Mouse (Mus musculus) stomach, embryonic 16.5 days (tissue): Measurements from ENCODE around the gene Gtpbp1. TPM values are rescaled to one million over a fixed set of nuclear protein-coding genes. Genes with fewer than 3 reads are reported as not detected.

Experiments used
- ATAC-seq: fragments of 200-750 bp; cut with Nextera tagmentation; 2 replicates; pipeline ENCODE4 v1.8.0; 2017; ENCODE audit warnings: moderate number of reproducible peaks, moderate TSS enrichment; ENCODE audit not compliant: insufficient read depth, low FRiP score
- H3K27ac ChIP-seq: fragments of 300-500 bp; sonication (generic); 2 replicates; pipeline ENCODE4 v1.5.1; 2014; ENCODE audit warnings: low read length
- H3K27me3 ChIP-seq: fragments of 300-500 bp; sonication (generic); 2 replicates; pipeline ENCODE4 v1.6.1; 2014; ENCODE audit warnings: low read length, control low read depth, mixed read lengths; ENCODE audit not compliant: control insufficient read depth, insufficient read depth
- H3K36me3 ChIP-seq: fragments of 300-500 bp; sonication (generic); 2 replicates; pipeline ENCODE4 v1.6.1; 2014; ENCODE audit warnings: low read length; ENCODE audit not compliant: control insufficient read depth, insufficient read depth
- H3K4me1 ChIP-seq: fragments of 300-500 bp; sonication (generic); 2 replicates; pipeline ENCODE4 v1.6.1; 2014; ENCODE audit warnings: low read length, control low read depth, mixed read lengths; ENCODE audit not compliant: control insufficient read depth, insufficient read depth
- H3K4me2 ChIP-seq: fragments of 300-500 bp; sonication (generic); 2 replicates; pipeline ENCODE4 v1.6.1; 2014; ENCODE audit warnings: low read depth, low read length, mixed read lengths
- H3K4me3 ChIP-seq: fragments of 300-500 bp; sonication (generic); replicated peaks from 2 replicates; pipeline ENCODE4 v1.5.1; 2014; ENCODE audit warnings: mild to moderate bottlenecking, low read length
- H3K9ac ChIP-seq: fragments of 300-500 bp; sonication (generic); 2 replicates; pipeline ENCODE4 v1.6.1; 2014; ENCODE audit warnings: low read length
- H3K9me3 ChIP-seq: fragments of 300-500 bp; sonication (generic); replicated peaks from 2 replicates; pipeline ENCODE4 v1.6.1; 2016; ENCODE audit warnings: low read length, control low read depth; ENCODE audit not compliant: control insufficient read depth
- WGBS: fragments of 180-500 bp; shearing (Covaris S2); extraction: QIAGEN DNeasy Blood & Tissue Kit; methylation state at CpG from one replicate; pipeline ENCODE4 v1.1.7; 2014; 5-methylcytosine and 5-hydroxymethylcytosine counted together
- polyA plus RNA-seq: library from polyadenylated mRNA; unstranded; fragments of >200 nt; fragmentation: Nextera tagmentation; extraction: Ambion mirVana; gene quantifications from 2 replicates; pipeline ENCODE4 v1.2.1, GENCODE M21; 2015

The Gtpbp1 gene
- polyA plus RNA-seq, 1 experiment from 2014 or later = 24.0 TPM

DNA sequence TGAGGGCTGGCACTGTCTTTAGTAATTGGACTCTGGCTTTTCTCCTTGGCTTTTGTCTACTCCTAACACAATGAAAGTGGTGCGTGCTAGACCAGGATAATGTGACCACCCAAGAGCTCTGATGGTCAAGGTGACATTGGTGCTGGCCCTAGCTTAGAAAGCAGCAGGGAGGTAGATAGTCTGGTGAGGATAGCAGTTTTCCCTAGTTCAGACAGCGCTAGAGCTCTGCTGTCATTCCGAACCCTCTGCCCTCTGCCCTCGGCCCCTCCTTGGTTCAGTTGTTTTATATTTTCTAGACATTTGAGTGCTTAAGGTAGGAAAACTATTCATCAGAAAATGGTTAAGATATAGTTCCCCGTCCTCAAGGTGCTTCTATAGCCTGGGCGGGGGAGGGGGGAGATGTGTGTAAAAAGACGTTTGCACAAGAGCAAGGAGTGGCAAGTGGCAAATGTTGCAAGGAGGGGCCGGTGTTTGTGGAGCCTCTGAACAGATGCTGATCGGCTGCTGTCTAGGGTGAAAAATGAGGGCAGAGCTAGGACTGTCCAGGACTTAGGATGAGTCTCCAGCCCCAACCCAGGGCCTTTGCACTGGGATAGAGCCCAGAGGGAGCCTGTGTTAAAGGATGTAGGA, 7.0 kb downstream of the Gtpbp1 start:
- Histone ChIP-seq H3K4me2 (no peak overlapping the region), H3K27me3 (no peaks in the 10 kb centered on the region), H3K27ac (no peak overlapping the region), H3K9ac (no peak overlapping the region), H3K4me3 (no peak overlapping the region), H3K4me1 (peaks cover 9% of the 10 kb centered on the region), H3K9me3 (no peaks in the 10 kb centered on the region), H3K36me3 (no peaks in the 10 kb centered on the region)
- no peak for ATAC-seq
- 65% methylated on average over 9 of the region's 9 CpGs for WGBS

DNA sequence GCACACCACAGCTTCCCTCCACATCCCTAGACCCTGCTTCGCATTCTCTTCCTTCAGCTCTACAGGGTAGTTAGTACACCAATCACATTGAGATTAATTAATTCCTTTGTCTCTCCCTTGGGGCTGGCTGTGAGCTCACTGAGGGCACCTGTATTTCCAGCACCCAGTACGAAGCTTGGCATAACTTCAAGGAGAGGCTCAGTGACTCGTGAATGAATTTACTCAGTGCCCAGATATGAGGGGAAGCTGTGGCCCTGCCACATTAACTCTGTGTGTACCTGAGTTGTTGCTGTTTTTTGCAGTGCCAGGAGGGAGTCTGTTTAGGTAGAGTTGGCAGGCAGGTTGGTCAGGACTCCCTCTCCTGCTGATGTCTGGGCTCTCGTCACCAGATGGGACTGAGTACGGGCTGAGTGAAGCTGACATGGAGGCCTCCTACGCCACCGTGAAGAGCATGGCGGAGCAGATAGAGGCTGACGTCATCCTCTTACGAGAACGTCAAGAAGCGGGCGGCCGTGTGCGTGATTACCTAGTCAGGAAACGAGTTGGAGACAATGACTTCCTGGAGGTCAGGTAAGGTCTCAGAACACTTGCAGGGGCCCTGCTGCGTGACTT, 16.1 kb downstream of the Gtpbp1 start:
- 85% methylated on average over 17 of the region's 17 CpGs for WGBS
- no peaks in the 10 kb centered on the region for H3K27me3 ChIP-seq
- no peak overlapping the region for H3K4me2 ChIP-seq
- no peaks in the 10 kb centered on the region for H3K9me3 ChIP-seq
- H3K9ac ChIP-seq = no peak overlapping the region
- no peak for ATAC-seq
- H3K4me1 ChIP-seq = no peaks in the 10 kb centered on the region
- H3K36me3 ChIP-seq = peaks cover 7% of the 10 kb centered on the region; the same call in 1 of the 2 replicates
- no peak overlapping the region for H3K27ac ChIP-seq
- no peak overlapping the region for H3K4me3 ChIP-seq

DNA sequence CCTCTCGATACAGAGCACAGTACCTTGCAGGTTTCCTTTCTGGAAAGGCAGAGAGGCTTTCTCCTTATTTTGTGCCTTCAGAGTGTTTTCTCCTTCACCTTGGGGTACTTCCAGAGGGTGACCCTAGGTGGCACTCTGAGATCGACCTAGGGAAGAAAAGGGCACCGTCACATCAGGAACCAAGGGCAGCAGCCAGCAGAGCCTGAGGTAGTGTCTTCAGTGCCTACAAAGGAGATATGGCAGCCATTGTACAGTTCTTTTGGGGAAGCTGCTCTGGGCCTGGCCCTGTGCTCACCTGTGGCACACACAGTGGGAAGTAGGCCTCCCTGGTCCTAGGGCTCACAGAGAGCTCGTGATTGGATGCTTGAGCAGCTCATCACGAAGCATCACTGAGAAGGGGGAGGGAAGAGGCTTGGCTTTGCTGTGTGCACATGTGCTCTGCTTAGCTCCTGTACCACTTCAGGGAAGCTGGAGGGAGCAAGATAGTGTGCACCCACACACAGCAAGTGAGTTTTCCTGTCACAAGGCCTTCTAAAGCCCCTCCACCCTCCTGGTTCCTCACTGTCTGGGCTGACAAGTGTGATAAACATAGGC, 17.7 kb downstream of the Gtpbp1 start:
- no peak for ATAC-seq
- H3K36me3 ChIP-seq = peaks cover 7% of the 10 kb centered on the region; the same call in 1 of the 2 replicates
- no peaks in the 10 kb centered on the region for H3K4me1 ChIP-seq
- H3K9ac ChIP-seq = no peak overlapping the region
- H3K4me2 ChIP-seq = no peak overlapping the region
- no peaks in the 10 kb centered on the region for H3K9me3 ChIP-seq
- 90% methylated on average over 5 of the region's 5 CpGs for WGBS
- no peak overlapping the region for H3K27ac ChIP-seq
- no peak overlapping the region for H3K4me3 ChIP-seq
- H3K27me3 ChIP-seq = no peaks in the 10 kb centered on the region

DNA sequence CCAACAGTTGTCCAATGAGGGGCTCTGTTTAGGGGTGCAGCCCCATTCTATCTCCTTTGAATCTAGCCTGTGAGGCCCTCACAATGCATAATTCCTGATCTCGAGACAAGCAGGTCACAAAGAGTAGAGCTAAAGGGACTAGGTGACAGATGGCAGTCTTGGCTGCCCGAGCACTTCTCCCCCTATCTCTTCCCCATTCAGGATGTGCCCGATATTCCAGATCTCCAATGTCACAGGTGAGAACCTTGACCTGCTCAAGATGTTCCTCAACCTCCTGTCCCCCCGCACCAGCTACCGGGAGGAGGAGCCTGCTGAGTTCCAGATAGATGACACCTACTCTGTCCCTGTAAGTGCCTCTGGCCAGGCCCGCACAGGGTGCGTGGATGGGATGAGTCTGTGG, 25.0 kb downstream of the Gtpbp1 start:
- H3K36me3 ChIP-seq = peaks cover 26% of the 10 kb centered on the region
- no peak for ATAC-seq
- no peak overlapping the region for H3K27ac ChIP-seq
- no peak overlapping the region for H3K9ac ChIP-seq
- H3K4me1 ChIP-seq = no peaks in the 10 kb centered on the region
- H3K27me3 ChIP-seq = no peaks in the 10 kb centered on the region
- H3K4me3 ChIP-seq = no peak overlapping the region
- 85% methylated on average over 7 of the region's 7 CpGs for WGBS
- H3K4me2 ChIP-seq = no peak overlapping the region
- H3K9me3 ChIP-seq = no peaks in the 10 kb centered on the region

DNA sequence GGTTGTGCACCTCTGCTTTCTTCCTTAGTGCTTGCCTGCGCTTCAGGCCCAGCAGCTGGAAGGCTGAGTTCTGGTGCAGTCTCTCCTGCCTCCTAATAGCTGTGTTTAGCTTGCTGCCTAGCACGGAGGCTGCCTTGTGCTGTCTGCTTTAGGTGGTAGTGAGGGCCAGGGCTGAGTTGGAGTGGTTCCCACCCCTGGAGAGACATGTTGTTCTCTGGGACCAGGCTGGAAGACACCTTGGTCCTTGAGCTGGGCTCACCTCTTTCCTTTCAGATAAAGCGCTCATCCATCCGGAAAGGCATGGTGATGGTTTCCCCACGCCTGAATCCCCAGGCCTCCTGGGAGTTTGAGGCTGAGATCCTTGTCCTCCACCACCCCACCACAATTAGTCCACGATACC, 26.1 kb downstream of the Gtpbp1 start:
- peaks cover 26% of the 10 kb centered on the region for H3K36me3 ChIP-seq
- no peak for ATAC-seq
- H3K9me3 ChIP-seq = no peaks in the 10 kb centered on the region
- H3K4me3 ChIP-seq = no peak overlapping the region
- no peaks in the 10 kb centered on the region for H3K27me3 ChIP-seq
- H3K9ac ChIP-seq = no peak overlapping the region
- no peaks in the 10 kb centered on the region for H3K4me1 ChIP-seq
- WGBS = 95% methylated on average over 6 of the region's 6 CpGs
- H3K4me2 ChIP-seq = no peak overlapping the region
- H3K27ac ChIP-seq = no peak overlapping the region

DNA sequence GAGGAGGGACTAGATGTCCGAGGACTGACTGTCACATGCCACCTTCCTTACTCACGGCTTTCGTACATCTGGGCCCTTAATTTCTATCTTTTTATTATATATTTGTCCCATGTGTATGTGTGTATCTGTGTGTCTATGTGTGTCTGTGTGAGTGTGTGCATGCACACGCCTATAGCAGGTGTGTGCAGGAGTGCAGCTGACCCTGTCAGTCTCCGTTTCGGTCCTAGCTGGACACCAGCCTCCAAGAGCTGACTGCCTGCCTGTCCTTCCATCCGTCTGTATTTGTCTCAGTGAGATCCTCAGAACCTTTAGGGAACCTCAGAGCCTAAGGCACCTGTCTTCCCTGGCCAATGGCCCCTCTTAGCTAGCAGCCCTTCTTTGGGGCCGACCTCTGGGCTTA, 29.6 kb downstream of the Gtpbp1 start:
- ATAC-seq = no peak
- no peaks in the 10 kb centered on the region for H3K9me3 ChIP-seq
- WGBS = 90% methylated on average over 8 of the region's 8 CpGs
- no peaks in the 10 kb centered on the region for H3K27me3 ChIP-seq
- no peak overlapping the region for H3K27ac ChIP-seq
- no peak overlapping the region for H3K4me3 ChIP-seq
- no peak overlapping the region for H3K4me2 ChIP-seq
- H3K9ac ChIP-seq = no peak overlapping the region
- H3K36me3 ChIP-seq = peaks cover 26% of the 10 kb centered on the region
- no peaks in the 10 kb centered on the region for H3K4me1 ChIP-seq

DNA sequence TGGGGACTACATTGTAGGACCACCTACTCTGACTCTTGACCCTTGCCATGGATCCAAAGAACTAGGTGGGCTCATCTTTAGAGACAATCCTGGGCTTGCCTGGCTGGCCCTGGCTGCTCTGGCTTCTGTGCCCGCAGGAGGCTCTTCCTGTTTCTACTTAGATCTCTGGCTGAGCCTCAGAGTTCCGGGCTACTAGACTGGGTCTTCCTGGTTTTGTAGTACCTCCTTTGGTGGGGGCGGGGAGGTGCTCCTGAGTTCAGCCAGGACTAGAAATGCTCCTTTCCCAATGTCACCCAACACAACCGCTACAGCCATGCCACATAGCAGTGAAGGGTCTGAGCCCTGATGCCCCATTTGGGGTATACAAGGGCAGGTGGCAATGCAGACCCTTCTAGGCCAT, 30.2 kb downstream of the Gtpbp1 start:
- Histone ChIP-seq H3K4me2 (no peak overlapping the region), H3K4me3 (no peak overlapping the region), H3K36me3 (peaks cover 25% of the 10 kb centered on the region), H3K27me3 (no peaks in the 10 kb centered on the region), H3K9ac (no peak overlapping the region), H3K4me1 (no peaks in the 10 kb centered on the region), H3K27ac (no peak overlapping the region), H3K9me3 (no peaks in the 10 kb centered on the region)
- no peak for ATAC-seq
- 93% methylated on average over 4 of the region's 4 CpGs for WGBS

DNA sequence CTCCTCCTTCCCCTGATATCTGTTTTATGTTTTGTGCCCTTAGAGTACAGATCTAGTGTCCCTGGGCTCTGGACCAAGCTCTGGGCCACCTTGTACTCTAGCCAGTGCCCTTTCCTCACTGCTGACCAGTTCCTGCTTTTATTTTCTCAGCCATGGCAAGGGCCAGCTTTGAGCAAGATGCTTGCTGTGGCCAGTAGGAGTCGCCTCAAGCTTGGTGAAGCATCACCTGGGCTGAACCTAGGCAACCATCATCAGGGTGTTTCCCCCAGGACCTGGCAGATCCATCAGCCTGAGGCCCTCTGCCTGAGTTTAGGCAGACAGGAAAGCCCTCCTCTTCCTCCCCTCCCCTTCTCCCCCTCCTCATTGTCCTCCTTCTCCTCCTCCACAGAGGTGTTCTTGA, 32.8 kb downstream of the Gtpbp1 start:
- no peak for ATAC-seq
- Histone ChIP-seq H3K4me2 (no peak overlapping the region), H3K27me3 (no peaks in the 10 kb centered on the region), H3K27ac (no peak overlapping the region), H3K36me3 (peaks cover 8% of the 10 kb centered on the region; the same call in 1 of the 2 replicates), H3K9ac (no peak overlapping the region), H3K4me1 (no peaks in the 10 kb centered on the region), H3K9me3 (no peaks in the 10 kb centered on the region), H3K4me3 (no peak overlapping the region)
- 44% methylated on average over 1 of the region's 1 CpGs for WGBS

DNA sequence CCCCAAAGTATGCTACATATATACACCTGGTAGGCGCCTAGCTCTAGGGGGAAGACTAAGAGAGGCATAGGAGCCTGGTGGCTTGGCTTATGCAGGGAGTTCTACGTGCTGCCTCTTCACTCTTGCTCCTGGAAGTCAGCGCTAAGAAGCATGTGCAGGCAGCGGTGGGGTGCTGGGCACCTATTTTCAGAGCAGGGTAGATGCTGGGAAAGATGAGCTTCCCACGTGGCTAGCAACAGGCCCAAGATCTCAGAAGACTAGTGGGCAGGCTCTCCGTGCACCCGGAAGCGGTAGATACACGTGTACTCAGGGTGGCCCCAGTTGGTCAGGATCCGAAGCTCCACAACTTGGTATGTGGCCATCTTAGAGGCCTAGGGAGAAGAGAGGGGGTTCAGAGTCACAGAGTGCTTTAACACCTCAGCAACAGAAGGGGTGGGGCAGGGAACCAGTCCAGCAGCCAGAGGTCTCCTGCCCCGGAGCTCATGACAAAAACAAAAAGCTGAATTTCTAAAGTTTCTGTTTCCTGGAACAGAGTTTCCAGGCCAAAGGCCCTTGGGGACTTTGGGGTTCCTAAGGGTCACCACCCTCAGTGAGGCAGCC, 34.6 kb downstream of the Gtpbp1 start:
- 87% methylated on average over 11 of the region's 11 CpGs for WGBS
- no peak overlapping the region for H3K27ac ChIP-seq
- H3K36me3 ChIP-seq = peaks cover 7% of the 10 kb centered on the region
- no peak overlapping the region for H3K4me3 ChIP-seq
- no peaks in the 10 kb centered on the region for H3K9me3 ChIP-seq
- H3K4me1 ChIP-seq = no peaks in the 10 kb centered on the region
- H3K27me3 ChIP-seq = no peaks in the 10 kb centered on the region
- no peak overlapping the region for H3K9ac ChIP-seq
- no peak overlapping the region for H3K4me2 ChIP-seq
- no peak for ATAC-seq
